Mouse (Mus musculus) embryonic facial prominence, embryonic 14.5 days (tissue): ENCODE measurements at regions not wholly inside any gene's neighbourhood (a gene's known extent, or its start where the extent isn't known, plus 50 kb on each side); places are given as distances from the start of the nearest gene placed in this dataset.

ENCODE experiments used
- ATAC-seq: fragments of 200-750 bp; cut with Nextera tagmentation; 2 replicates; pipeline ENCODE4 v1.8.0; 2017; ENCODE audit warnings: low read depth, moderate number of reproducible peaks, moderate TSS enrichment
- DNase-seq: peaks from one replicate; pipeline ENCODE4 v3.0.0-alpha.2; 2015; ENCODE audit warnings: low spot score
- H3K27ac ChIP-seq: fragments of 300-500 bp; sonication (generic); replicated peaks from 2 replicates; pipeline ENCODE4 v1.5.1; 2014; ENCODE audit warnings: low read depth, mild to moderate bottlenecking, low read length, moderate library complexity
- H3K27me3 ChIP-seq: fragments of 300-500 bp; sonication (generic); replicated peaks from 2 replicates; pipeline ENCODE4 v1.6.1; 2014; ENCODE audit warnings: low read length; ENCODE audit not compliant: control insufficient read depth, insufficient read depth
- H3K36me3 ChIP-seq: fragments of 300-500 bp; sonication (generic); 2 replicates; pipeline ENCODE4 v1.6.1; 2014; ENCODE audit warnings: low read length, mixed read lengths; ENCODE audit not compliant: control insufficient read depth, insufficient read depth
- H3K4me1 ChIP-seq: fragments of 300-500 bp; sonication (generic); 2 replicates; pipeline ENCODE4 v1.6.1; 2014; ENCODE audit warnings: antibody characterized with exemption, low read length; ENCODE audit not compliant: control insufficient read depth, insufficient read depth
- H3K4me2 ChIP-seq: fragments of 300-500 bp; sonication (generic); 2 replicates; pipeline ENCODE4 v1.6.1; 2014; ENCODE audit warnings: low read depth, mild to moderate bottlenecking, low read length, moderate library complexity, mixed read lengths
- H3K4me3 ChIP-seq: fragments of 300-500 bp; sonication (generic); 2 replicates; pipeline ENCODE4 v1.5.1; 2014; ENCODE audit warnings: low read depth, mild to moderate bottlenecking, low read length
- H3K9ac ChIP-seq: fragments of 300-500 bp; sonication (generic); 2 replicates; pipeline ENCODE4 v1.6.1; 2014; ENCODE audit warnings: low read depth, mild to moderate bottlenecking, low read length, moderate library complexity, mixed read lengths
- H3K9me3 ChIP-seq: fragments of 300-500 bp; sonication (generic); 2 replicates; pipeline ENCODE4 v1.6.1; 2016; ENCODE audit warnings: low read length; ENCODE audit not compliant: control insufficient read depth
- WGBS: fragments of 180-500 bp; shearing (Covaris S2); extraction: QIAGEN DNeasy Blood & Tissue Kit; methylation state at CpG from one replicate; pipeline ENCODE4 v1.1.7; 2014; 5-methylcytosine and 5-hydroxymethylcytosine counted together

GRCm38 (mm10) chr12:32709188-32709587 lies 110.2 kb upstream of the Nampt start:
- no peaks in the 10 kb centered on the region for H3K9me3 ChIP-seq
- no peak overlapping the region for H3K4me2 ChIP-seq
- no peak overlapping the region for H3K9ac ChIP-seq
- H3K36me3 ChIP-seq, result no peaks in the 10 kb centered on the region
- WGBS, result 88% methylated on average over 10 of the region's 10 CpGs
- H3K27ac ChIP-seq, result no peak overlapping the region
- H3K4me1 ChIP-seq, result no peaks in the 10 kb centered on the region
- H3K27me3 ChIP-seq, result no peaks in the 10 kb centered on the region
- H3K4me3 ChIP-seq, result no peak overlapping the region
- ATAC-seq, result no peak
- no peak for DNase-seq

DNA sequence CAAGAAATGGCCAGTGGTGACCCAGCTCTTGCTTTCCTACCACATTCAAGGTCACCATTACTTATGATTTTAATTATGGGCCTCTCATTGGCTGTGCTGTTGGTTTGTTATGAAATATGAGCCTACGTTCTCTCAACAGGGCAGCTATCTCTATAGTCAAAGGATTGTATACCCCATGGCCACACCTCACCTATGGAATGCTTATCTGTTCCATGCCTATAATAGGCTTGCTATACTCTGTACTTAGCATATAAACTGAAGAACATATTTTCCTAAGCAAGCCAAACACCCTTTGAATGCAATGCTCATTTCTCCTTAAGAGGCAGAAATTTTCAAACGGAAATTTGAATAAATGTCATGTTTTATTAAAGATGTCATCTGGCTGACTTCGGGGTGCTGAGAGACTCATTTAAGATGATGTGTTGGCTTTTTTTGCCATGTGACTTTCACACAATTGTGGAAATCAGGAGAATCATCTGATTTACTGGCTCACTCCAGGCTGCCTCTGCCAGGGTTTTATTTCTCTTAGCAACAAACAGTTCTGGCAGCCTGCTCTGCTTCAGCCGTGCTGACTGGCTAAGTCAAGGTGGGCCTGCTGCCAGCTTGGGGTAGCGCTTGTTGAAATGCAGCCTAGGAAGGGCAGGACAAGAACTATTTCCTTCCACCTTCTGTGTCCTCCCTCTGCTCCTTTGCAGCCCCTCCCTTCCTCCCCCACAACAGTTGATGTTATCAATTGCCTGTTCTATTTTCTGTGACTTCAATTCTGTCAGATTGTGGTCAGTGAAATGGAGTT lies 102.0 kb upstream of the Nampt start:
- Histone ChIP-seq H3K36me3 (no peaks in the 10 kb centered on the region), H3K27me3 (no peaks in the 10 kb centered on the region), H3K4me2 (no peak overlapping the region), H3K4me3 (no peak overlapping the region), H3K27ac (no peak overlapping the region), H3K9me3 (no peaks in the 10 kb centered on the region), H3K9ac (no peak overlapping the region), H3K4me1 (peaks cover 4% of the 10 kb centered on the region; the same call in 1 of the 2 replicates)
- DNase-seq (peak; percentile 90), ATAC-seq (no peak)
- 47% methylated on average over 5 of the region's 5 CpGs for WGBS

DNA sequence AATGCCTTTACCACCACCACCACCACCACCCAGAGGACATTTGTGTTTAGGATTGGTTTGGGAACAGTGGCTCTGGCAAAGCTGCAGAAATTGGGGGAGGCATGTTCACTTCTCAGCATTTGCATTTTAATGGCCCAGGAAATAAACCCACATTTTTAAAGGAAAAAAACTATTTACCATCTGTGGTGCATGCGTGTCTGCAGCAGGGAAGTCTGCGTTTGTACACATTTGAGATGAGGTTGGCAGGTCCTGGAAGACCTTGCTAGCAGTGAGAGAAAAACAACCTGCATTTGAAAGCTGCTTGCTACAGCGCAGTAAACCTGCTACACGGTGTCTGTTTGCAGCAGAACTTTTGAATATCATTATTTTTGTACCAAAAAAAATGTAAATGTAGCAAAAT lies 100.1 kb upstream of the Nampt start:
- no peak for ATAC-seq
- DNase-seq, result no peak
- WGBS, result 80% methylated on average over 4 of the region's 4 CpGs
- no peak overlapping the region for H3K9ac ChIP-seq
- no peaks in the 10 kb centered on the region for H3K27me3 ChIP-seq
- no peaks in the 10 kb centered on the region for H3K36me3 ChIP-seq
- H3K27ac ChIP-seq, result no peak overlapping the region
- H3K4me3 ChIP-seq, result no peak overlapping the region
- H3K4me2 ChIP-seq, result no peak overlapping the region
- H3K4me1 ChIP-seq, result peaks cover 4% of the 10 kb centered on the region; the same call in 1 of the 2 replicates
- no peaks in the 10 kb centered on the region for H3K9me3 ChIP-seq

DNA sequence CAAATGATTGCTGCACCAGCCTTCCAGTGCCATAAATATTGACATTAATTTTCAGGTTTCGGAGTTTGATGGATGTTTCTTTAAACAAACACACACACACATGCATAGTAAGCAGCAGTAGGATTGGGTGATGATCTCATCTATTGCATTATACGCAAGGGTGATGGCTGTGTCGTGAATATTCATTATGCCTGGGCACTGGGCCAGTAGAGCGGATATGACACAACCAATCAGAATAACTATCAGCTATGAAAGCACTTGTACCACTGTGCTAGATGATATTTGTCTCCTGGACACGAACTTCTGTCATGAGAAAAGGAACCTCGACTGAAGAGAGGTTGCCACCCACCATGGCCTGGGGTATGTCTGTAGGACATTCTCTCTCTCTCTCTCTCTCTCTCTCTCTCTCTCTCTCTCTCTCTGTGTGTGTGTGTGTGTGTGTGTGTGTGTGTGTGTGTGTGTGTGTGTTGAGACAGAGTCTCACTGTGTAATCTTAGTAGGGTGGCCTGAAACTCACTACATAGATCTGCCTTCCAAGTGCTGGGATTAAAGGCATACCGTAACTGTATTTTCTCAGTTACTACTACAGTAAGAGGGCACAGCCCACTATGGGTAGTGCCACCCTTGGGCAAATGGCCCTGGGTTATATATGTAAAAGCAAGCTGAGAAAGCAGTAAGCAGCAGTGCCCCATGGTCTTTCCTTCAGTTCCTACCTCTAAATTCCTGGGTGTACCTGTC lies 94.7 kb upstream of the Nampt start:
- Histone ChIP-seq H3K27ac (no peak overlapping the region), H3K4me3 (no peak overlapping the region), H3K27me3 (no peaks in the 10 kb centered on the region), H3K36me3 (no peaks in the 10 kb centered on the region), H3K4me1 (no peaks in the 10 kb centered on the region), H3K9ac (no peak overlapping the region), H3K9me3 (no peaks in the 10 kb centered on the region), H3K4me2 (no peak overlapping the region)
- 63% methylated on average over 7 of the region's 7 CpGs for WGBS
- DNase-seq (peak; percentile 28), ATAC-seq (no peak)

DNA sequence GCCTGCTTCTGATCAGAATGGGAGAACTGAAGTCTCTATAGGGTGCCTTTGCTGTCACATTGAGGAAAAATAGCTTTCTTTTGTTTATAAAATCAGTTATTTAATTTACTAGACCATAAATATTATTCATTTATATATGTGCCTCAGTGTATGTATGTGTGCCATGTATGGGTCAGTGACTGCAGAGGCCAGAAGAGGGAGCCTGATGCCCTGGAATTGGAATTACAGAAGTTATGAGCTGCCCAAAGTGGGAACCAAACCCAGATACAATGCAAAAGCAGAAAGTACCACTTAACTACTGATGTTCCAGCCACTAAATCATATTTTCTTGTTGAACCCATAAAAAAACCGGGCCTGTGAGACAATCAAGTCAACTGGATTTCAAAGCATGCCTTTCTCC lies 91.8 kb upstream of the Nampt start:
- 72% methylated on average over 1 of the region's 1 CpGs for WGBS
- Histone ChIP-seq H3K36me3 (no peaks in the 10 kb centered on the region), H3K4me1 (no peaks in the 10 kb centered on the region), H3K9me3 (no peaks in the 10 kb centered on the region), H3K27me3 (no peaks in the 10 kb centered on the region), H3K9ac (no peak overlapping the region), H3K4me2 (no peak overlapping the region), H3K4me3 (no peak overlapping the region), H3K27ac (no peak overlapping the region)
- ATAC-seq (no peak), DNase-seq (no peak)

DNA sequence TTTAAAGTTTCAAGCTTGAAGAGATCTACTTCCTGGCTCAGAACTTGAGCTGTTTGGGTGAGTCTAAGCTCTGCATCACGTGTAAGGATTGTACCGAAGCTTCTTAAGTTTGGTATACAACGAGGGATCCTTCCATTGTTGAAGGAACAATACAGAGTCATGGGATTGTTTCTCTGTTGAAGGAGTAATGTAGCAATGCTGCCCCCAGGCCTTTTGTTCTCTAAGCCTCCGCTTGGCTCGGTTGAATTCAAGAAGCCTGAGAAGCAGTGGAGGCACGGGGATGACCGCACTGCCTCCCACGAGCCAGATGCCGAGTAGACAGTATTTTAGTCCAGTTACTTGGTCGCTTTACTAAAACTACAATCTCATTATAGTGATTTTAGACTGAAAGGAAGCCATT lies 90.9 kb upstream of the Nampt start:
- Histone ChIP-seq H3K4me1 (no peaks in the 10 kb centered on the region), H3K27ac (no peak overlapping the region), H3K9ac (no peak overlapping the region), H3K27me3 (no peaks in the 10 kb centered on the region), H3K9me3 (no peaks in the 10 kb centered on the region), H3K36me3 (no peaks in the 10 kb centered on the region), H3K4me2 (no peak overlapping the region), H3K4me3 (no peak overlapping the region)
- ATAC-seq, result peak; percentile 89; the same call in 1 of the 2 replicates
- DNase-seq, result peak; percentile 60
- WGBS, result 62% methylated on average over 10 of the region's 10 CpGs

DNA sequence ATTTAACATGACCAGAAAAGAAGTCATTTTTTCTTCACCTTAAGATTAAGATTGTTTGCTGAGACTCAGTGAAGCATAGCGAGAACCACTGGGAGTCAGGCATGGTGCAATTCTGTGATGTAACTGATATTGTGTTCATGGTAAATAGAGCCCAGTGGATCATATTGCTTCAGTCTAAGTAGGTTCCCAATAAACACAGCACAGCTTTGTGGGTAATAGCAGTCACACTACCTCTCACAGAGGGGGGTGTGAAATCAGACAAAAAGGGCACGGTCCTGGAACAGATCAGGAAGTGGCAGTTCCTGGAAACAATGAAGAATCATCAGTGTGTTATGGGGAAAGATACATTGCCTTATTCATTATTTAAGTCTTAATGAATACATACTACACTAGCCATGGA lies 84.1 kb upstream of the Nampt start:
- Histone ChIP-seq H3K36me3 (no peaks in the 10 kb centered on the region), H3K27ac (no peak overlapping the region), H3K4me3 (no peak overlapping the region), H3K4me1 (no peaks in the 10 kb centered on the region), H3K4me2 (no peak overlapping the region), H3K9ac (no peak overlapping the region), H3K9me3 (no peaks in the 10 kb centered on the region), H3K27me3 (no peaks in the 10 kb centered on the region)
- 0 out of 2 replicates have a peak, but pooled peaks have one; percentile 15 for ATAC-seq
- WGBS, result 48% methylated on average over 2 of the region's 2 CpGs
- peak; percentile 33 for DNase-seq

DNA sequence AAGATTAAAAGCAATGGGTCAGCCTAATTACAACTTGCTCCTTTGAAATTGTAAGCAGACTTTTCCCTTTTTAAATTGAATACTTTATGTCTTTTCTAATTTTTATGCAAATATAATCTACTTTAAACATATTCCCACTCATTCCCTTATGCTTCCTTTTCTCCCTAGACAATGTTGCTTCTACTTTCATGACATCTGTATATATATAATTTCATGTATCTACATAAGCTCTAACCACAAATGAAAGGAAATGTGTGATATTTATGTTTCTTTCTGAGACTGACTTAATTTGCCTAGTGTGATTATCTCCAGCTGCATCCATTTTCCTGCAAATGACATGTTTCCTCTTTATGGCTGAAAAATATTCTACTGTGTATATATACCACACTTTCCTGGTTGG lies 77.9 kb upstream of the Nampt start:
- H3K4me1 ChIP-seq, result no peaks in the 10 kb centered on the region
- H3K27me3 ChIP-seq, result no peaks in the 10 kb centered on the region
- DNase-seq, result no peak
- no peak overlapping the region for H3K4me2 ChIP-seq
- no peaks in the 10 kb centered on the region for H3K36me3 ChIP-seq
- H3K4me3 ChIP-seq, result no peak overlapping the region
- no peak for ATAC-seq
- H3K27ac ChIP-seq, result no peak overlapping the region
- no peaks in the 10 kb centered on the region for H3K9me3 ChIP-seq
- no peak overlapping the region for H3K9ac ChIP-seq
